ENCODE assay signal across 32 mouse cellular contexts in the genomic region with DNA sequence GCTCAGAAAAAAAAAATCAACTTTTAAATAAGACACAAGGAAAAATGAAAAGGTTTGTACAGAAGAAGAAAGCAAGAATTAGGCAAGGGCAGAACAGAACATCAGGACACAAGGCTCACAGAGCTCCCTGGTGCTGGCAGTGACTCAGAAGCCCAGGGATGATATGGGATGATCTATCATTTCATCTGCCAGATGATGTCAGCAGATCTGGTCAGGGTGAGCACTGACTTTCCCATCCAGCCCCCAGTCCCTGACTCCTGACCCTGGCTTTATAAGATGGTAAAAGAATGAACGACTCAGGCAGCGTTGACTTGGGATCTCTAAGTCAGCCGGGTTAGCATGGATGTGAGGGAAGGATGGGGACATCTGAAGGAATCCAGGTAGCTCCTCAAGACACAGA. TPM values are rescaled to one million over a fixed set of nuclear protein-coding genes. Genes with fewer than 3 reads are reported as not detected.
"Had no signal": no experiment of that assay in that cellular context is flagged by ENCODE, and none has a peak within 500 bp of the region (broad histone marks: within the 10 kb centered on the region; RNA-seq: fewer than 3 reads in every experiment).

No protein-coding gene starts in this region.

- H3K9me3 ChIP-seq: kidney, embryonic 15.5 days; limb, embryonic 12.5 days; limb, embryonic 15.5 days; midbrain, embryonic 12.5 days; neural tube, embryonic 13.5 days had no signal

- H3K4me3 ChIP-seq: kidney, embryonic 15.5 days; limb, embryonic 12.5 days; limb, embryonic 15.5 days; midbrain, embryonic 12.5 days; myocyte; neural tube, embryonic 13.5 days had no signal

- DNase-seq: kidney, adult 11 months; kidney, adult 8-10 months; kidney, postnatal 10 days; kidney, postnatal 36 days; left cerebral cortex, postnatal 4 days; lung, adult 18-20 months; lung, postnatal 36 days; retina, postnatal 1 day; thymus, adult 18-20 months; thymus, postnatal 36 days had no signal

- H3K4me1 ChIP-seq: limb, embryonic 15.5 days had no signal

- H3K36me3 ChIP-seq: kidney, embryonic 15.5 days; limb, embryonic 12.5 days; limb, embryonic 15.5 days; midbrain, embryonic 12.5 days; neural tube, embryonic 13.5 days had no signal

- H3K27ac ChIP-seq: kidney, embryonic 15.5 days; limb, embryonic 12.5 days; limb, embryonic 15.5 days; liver, embryonic 14.5 days; midbrain, embryonic 12.5 days; neural tube, embryonic 13.5 days had no signal

- H3K27me3 ChIP-seq: kidney, embryonic 15.5 days; limb, embryonic 12.5 days; limb, embryonic 15.5 days; midbrain, embryonic 12.5 days; neural tube, embryonic 13.5 days had no signal

- H3K4me2 ChIP-seq: kidney, embryonic 15.5 days; limb, embryonic 12.5 days; limb, embryonic 15.5 days; liver, embryonic 11.5 days; midbrain, embryonic 12.5 days; neural tube, embryonic 13.5 days had no signal

- ATAC-seq: lung, postnatal 0 days had no signal

- H3K9ac ChIP-seq: kidney, embryonic 15.5 days; limb, embryonic 12.5 days; limb, embryonic 15.5 days; liver, embryonic 14.5 days; midbrain, embryonic 12.5 days; neural tube, embryonic 13.5 days had no signal

RNA-seq across cellular contexts. Expression of a gene that starts 5.7 kb away (rescaled TPM):
- total RNA-seq: layer of hippocampus, adult 8-10 months; layer of hippocampus, postnatal 10 days; left cerebral cortex, adult 8-10 months; left cerebral cortex, postnatal 14 days; megakaryocyte progenitor cell, adult 5-6 weeks; megakaryocyte-erythroid progenitor cell, adult 5-6 weeks; monocyte, adult 5-6 weeks; neutrophil, adult 5-6 weeks had no signal
- polyA plus RNA-seq: kidney, embryonic 15.5 days; limb, embryonic 12.5 days; limb, embryonic 15.5 days; liver, embryonic 11.5 days; liver, embryonic 14.5 days; lung, postnatal 0 days; midbrain, embryonic 12.5 days; midbrain, embryonic 16.5 days; myocyte; neural tube, embryonic 13.5 days; small intestine, adult 2 months; spleen, adult 2 months; stomach, embryonic 16.5 days; urinary bladder, adult 2 months had no signal
